Mouse (Mus musculus): Measurements from ENCODE around the gene Apbb2.

Gene Apbb2

GRCm38 (mm10) chr5:66600415-66600814 is 18.2 kb downstream of the Apbb2 start:
- DNase-seq, result no peak

GRCm38 (mm10) chr5:66599888-66600287 is 18.7 kb downstream of the Apbb2 start:
- no peak for DNase-seq

DNA sequence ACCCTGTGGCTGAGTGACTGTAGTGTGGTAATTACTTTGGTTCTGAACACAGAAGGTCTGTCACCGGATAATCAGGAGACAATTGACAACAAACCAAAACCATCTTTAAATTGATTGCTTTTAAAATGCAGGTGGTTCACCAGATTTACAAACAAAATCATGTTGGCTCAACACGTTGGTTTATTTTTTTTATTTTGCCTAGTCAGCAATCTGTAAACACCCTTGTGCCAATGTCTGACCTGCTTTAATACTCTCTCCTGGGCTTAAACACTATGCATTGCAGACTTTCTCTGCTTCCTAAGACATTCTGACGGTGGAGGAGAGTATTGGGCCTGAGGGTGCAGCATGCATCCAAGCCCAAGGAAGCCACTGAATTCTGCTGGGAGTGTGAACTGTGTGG is 22.3 kb downstream of the Apbb2 start:
- DNase-seq, result no peak

DNA sequence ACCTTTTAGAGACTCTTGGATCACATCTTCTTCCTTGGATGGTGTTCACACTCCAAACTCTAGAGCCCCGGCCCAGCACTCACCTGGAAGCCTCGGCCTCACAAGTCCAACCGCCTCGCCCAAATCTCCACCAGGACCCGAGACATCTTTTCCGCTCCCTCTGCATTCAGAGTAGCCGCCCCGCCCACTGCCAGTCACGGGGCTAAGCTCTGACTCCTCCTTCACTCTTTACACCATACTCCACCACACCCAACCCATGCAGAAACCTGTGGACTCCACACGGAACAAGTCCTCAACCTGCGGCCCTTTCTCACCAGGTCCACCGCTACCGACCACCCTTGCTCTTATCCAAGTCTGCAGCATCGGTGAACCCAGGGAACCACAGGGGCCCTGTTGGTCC is 23.7 kb downstream of the Apbb2 start:
- DNase-seq, result no peak

GRCm38 (mm10) chr5:66586236-66586745 is 32.3 kb downstream of the Apbb2 start:
- no peak for DNase-seq

DNA sequence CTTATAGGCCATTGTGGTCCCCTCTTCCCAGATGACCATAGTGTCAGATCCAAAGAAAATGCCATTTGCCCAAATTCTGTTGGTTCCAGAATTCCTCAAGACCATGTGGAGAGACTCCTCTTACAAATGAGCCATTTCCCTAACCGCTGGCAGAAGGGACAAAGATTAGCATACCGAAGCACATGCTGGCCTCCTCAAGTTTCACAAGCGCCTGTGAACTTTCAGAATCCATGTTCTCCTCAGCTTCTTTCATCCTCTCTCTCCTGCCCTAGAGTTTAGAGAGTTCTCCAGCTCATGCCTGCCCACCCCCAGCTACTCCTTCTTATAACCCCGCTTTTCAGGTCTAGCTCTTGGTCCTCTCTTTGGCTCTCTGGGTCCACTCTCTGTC is 35.6 kb downstream of the Apbb2 start:
- DNase-seq, result no peak

DNA sequence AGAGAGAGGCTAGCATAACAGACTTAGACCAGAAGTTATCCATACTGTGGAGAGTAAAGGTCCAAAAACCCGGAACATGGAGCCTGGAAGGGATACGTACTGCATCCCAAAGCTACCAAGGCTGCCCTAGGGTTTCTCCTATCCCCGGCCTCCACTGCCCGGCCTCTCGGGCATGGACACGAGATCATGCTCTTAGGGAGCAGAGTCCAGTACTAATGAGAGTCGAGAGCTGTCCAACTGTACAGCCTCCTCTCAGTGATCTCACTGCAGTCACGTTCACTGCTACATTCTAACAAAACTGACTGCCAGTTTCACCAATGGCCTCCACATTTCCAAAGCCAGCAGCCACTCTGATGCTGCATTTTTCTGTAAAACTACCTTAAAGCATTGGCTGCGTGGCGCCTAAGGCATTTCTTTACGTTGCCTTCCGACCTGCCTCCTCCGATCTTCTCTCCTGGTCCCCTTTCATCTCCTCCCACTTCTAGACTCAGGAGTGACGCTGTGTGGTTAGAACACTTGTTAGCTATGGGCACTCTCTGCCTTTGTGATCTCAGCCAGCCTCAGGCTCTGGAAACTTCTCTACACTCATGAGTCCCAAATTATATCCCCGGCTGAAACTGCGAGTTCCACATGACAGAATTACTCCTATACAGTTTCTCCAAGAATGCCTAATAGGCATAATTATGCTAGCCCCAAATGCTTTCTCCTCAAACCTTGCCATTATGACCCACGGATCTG is 36.1 kb downstream of the Apbb2 start:
- DNase-seq, result no peak

DNA sequence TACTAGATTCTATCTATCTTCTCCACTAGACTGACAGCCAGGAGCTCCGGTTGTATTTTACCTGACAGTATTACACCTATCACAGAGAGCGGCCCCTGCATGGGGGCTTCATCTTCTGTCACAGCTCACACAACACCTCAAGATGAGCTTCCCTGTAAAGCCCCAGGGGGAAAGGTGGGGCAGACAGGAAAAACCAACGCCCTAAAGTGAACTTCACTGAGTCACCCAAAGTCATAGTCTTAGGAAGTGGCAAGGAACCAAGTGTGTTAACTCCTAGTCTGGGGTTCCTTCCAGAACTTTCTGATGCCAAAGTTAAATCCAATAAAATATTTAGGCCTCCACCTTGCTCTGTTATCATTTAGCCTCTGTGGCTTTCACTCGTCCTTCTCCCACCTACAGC is 39.5 kb downstream of the Apbb2 start:
- DNase-seq, result no peak

GRCm38 (mm10) chr5:66576299-66576698 is 42.3 kb downstream of the Apbb2 start:
- DNase-seq, result no peak

DNA sequence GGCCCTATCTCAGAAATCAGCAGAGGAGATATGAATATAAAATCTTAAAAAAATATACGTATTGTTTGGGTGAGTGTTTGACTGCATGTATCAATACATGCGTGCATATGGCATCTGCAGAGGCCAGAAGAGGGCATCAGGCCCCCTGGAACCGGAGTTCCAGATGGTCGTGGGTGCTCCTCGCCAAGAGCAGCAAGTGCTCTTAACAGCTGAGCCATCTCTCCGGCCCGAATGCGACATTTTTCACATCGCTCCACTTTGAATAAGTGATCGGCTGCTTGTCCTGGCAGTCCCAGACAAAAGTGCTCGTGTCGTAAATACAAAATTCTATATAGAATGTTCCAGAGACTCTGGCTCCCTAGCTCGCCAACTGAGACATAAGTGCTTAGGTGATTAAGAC is 43.4 kb downstream of the Apbb2 start:
- DNase-seq, result no peak

DNA sequence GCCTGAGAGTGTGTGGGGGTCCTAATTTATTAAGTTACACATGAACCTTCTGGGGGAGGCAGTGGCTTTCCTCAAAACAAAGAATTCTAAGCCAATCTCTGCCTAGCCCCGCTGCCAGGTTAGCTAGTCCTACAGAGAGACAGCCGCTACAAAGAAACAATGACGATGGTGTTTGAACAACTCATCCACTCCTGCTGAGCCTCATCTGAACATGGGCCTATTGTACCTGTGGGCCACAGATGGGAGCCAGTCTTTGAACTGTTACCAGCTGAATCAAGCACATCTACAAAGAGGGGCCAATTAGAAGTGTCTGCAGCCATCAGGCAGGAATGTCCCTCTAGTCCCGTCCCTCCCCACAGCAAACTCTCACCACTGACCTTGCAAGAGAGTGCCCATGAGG is 45.3 kb downstream of the Apbb2 start:
- no peak for DNase-seq

DNA sequence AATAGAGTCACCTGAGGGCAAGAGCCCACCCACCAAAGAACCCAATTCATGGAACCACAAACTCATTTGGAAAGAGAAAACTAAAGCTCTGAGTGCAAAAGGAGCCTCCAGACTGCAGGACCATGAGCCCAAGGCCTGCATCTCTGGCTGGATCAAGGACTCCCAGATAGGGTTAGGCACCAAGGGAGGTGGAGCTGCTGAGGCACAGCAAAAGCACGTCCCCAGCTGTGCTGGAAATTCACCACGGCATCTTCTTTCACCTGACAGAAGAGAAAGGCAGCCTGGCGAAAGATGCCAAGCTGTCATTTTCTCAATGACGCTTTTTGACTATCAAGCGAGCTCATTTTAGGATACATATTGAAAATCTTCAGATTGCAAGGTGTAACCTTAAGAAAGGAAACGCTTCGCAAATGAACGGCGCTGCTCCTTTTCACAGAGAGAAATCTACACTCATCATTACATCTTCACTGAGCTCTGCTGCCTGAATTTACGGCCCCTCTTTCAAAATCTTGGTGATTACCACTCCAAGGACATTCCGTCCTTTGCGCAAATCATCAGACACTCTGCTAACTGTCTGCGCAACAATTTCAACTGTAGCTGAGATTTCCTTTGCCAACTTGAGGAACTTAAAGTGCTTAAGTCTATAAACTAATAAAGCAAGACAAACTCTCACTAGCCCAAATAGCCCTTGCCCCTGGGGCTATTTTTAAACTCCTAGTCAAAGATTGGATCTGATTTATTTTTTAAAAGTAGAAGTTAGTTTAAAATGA is 46.3 kb downstream of the Apbb2 start:
- no peak for DNase-seq

DNA sequence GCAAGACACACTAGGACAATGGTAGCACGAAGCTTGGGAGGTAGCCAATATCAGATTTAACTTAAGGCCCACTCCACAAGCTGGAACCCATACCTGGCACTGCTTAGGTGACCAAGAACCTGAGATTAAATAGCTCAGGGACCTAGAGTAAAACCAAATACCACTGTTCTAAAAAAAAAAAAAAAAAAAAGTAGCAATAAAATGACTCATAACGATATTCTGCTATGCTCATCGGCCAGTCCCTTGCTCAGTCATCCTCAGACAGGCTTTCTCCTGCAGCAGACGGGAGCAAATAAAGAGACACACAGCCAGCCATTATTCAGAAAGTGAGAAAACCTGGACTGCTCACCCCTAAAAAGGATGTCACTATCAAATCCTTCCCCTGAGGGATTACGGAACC is 47.9 kb downstream of the Apbb2 start:
- no peak for DNase-seq

GRCm38 (mm10) chr5:66569141-66569801 is 49.3 kb downstream of the Apbb2 start:
- no peak for DNase-seq

GRCm38 (mm10) chr5:66568002-66568401 is 50.6 kb downstream of the Apbb2 start:
- no peak for DNase-seq

DNA sequence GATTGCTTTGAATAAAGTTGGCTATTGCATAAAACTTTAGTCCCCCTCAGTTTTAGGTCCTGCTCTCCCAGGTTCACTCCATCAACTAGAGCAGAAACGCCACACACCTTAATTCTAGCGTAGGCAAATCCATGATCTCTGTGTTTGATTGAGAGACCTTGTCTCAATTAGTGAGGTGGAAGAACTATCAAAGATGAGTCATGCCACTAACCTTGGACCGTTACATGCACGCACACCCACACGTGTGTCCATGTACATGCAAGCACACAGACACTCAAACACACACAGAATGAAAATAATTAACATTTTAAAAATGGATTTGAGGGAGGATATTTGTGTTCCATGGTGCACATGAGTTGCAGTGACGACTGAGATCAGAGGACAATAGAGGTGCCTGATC is 51.2 kb downstream of the Apbb2 start:
- DNase-seq, result no peak

- DNase-seq, result no peak
These were observed 58.9 kb downstream of the Apbb2 start for GRCm38 (mm10) chr5:66559591-66560175.

DNA sequence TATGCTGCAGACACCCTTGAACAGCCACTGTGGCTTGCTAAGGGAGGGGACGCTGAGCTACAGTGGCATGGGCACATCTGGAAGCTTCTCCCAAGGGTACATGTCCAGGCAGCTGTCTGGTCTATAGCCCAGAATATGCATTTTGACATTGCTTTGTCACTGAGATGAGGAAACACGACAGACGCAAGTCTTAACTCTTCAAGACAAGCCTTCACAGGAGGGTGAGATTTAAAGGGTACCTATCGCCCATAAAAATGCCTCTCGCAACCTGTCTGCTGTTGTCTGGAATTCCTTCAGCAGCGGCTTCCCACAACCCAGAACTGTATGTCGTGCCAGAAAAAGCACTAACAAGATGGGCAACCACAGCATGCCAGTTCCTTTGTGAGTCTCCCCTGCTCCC is 60.5 kb downstream of the Apbb2 start:
- DNase-seq, result no peak

DNA sequence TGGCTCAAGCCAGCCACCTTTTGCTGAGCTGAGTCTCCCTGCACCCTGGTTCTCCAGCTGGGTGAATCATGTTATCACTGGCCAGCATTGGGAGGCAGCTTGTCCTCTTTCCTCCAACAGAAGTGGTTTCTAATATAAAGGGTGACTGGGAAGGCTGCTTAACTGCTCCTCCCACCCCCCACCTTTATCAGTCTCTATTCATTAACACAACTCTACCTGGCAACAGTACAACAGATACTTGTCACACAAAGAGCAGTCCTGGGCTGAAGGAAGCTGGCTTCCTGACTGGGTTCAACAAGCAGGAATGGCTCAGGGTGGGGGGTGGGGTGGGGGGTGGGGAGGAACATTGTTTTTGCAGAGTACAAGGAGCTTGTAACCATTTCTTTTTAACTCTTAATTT is 64.7 kb downstream of the Apbb2 start:
- no peak for DNase-seq

- DNase-seq, result no peak
These were observed 66.3 kb downstream of the Apbb2 start for GRCm38 (mm10) chr5:66552246-66552645.

DNA sequence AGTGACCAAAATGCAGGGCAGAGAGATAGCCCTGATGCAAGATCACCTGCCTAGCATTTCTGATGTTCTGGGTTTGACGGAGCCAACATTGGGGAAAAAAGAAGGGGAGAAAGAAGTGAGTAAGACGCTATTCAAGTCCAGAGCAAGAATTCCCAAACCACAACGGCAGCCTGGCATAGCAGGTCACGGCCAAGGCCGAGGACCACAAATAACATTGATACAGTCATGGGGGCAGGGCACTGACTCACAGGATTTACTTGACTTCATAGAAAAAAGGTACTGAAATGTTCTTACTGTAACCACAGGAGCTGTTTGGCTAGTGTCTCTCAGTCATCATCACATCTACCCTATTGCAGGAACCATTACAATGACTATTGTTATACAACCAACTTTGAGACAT is 68.3 kb downstream of the Apbb2 start:
- DNase-seq, result no peak

DNA sequence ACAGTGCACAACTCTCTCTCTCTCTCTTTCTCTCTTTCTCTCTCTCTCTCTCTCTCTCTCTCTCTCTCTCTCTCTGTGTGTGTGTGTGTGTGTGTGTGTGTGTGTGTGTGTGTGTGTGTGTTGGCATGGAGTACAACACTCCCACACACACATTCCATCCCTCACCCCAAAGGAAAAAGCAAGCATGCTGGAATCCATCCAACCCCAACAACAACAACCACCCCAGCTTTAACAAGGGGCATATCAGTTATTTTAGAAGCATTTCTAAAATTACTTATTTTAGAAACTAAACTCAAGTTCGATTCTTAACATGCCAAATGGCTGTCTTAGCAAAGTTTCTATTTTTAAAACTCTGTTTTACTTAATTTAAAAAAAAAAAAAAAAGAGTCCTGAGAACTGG is 68.9 kb downstream of the Apbb2 start:
- no peak for DNase-seq

- DNase-seq, result no peak
These were observed 71.5 kb downstream of the Apbb2 start for GRCm38 (mm10) chr5:66546969-66547511.
